Mouse (Mus musculus) hindbrain, embryonic 16.5 days (tissue): ENCODE measurements at regions not wholly inside any gene's neighbourhood (a gene's known extent, or its start where the extent isn't known, plus 50 kb on each side); places are given as distances from the start of the nearest gene placed in this dataset.
A peak's percentile ranks its signal among the peaks of the same experiment; 100 is the strongest.

ENCODE experiments used
- ATAC-seq: fragments of 200-750 bp; cut with Nextera tagmentation; 2 replicates; pipeline ENCODE4 v1.8.0; 2017; ENCODE audit warnings: moderate TSS enrichment, moderate library complexity
- H3K27ac ChIP-seq: fragments of 300-500 bp; sonication (generic); 2 replicates; pipeline ENCODE4 v1.5.1; 2014; ENCODE audit warnings: low read depth, mild to moderate bottlenecking, control low read depth, low read length, moderate library complexity
- H3K27me3 ChIP-seq: fragments of 300-500 bp; sonication (generic); replicated peaks from 2 replicates; pipeline ENCODE4 v1.6.1; 2014; ENCODE audit warnings: low read length; ENCODE audit not compliant: control insufficient read depth, insufficient read depth
- H3K36me3 ChIP-seq: fragments of 300-500 bp; sonication (generic); 2 replicates; pipeline ENCODE4 v1.6.1; 2014; ENCODE audit warnings: mild to moderate bottlenecking, low read length, moderate library complexity, mixed read lengths; ENCODE audit not compliant: control insufficient read depth, insufficient read depth
- H3K4me1 ChIP-seq: fragments of 300-500 bp; sonication (generic); 2 replicates; pipeline ENCODE4 v1.6.1; 2014; ENCODE audit warnings: low read depth, low read length; ENCODE audit not compliant: control insufficient read depth, insufficient read depth
- H3K4me2 ChIP-seq: fragments of 300-500 bp; sonication (generic); 2 replicates; pipeline ENCODE4 v1.6.1; 2014; ENCODE audit warnings: mild to moderate bottlenecking, low read length, control low read depth, moderate library complexity
- H3K4me3 ChIP-seq: fragments of 300-500 bp; sonication (generic); 2 replicates; pipeline ENCODE4 v1.5.1; 2014; ENCODE audit warnings: mild to moderate bottlenecking, low read length, control low read depth, moderate library complexity
- H3K9ac ChIP-seq: fragments of 300-500 bp; sonication (generic); 2 replicates; pipeline ENCODE4 v1.6.1; 2014; ENCODE audit warnings: low read depth, mild to moderate bottlenecking, control low read depth, low read length, moderate library complexity
- H3K9me3 ChIP-seq: fragments of 300-500 bp; sonication (generic); 2 replicates; pipeline ENCODE4 v1.6.1; 2014; ENCODE audit warnings: mild to moderate bottlenecking, low read length, moderate library complexity; ENCODE audit not compliant: control insufficient read depth
- WGBS: fragments of 180-500 bp; shearing (Covaris S2); extraction: QIAGEN DNeasy Blood & Tissue Kit; methylation state at CpG from one replicate; pipeline ENCODE4 v1.1.7; 2014; 5-methylcytosine and 5-hydroxymethylcytosine counted together

GRCm38 (mm10) chr11:48250678-48251317 is 262.0 kb upstream of the Sgcd start:
- Histone ChIP-seq H3K9me3 (peaks cover 3% of the 10 kb centered on the region; the same call in 1 of the 2 replicates), H3K27me3 (no peaks in the 10 kb centered on the region), H3K4me2 (no peak overlapping the region), H3K4me1 (no peaks in the 10 kb centered on the region; the same call in 1 of the 2 replicates), H3K4me3 (no peak overlapping the region), H3K9ac (no peak overlapping the region), H3K36me3 (no peaks in the 10 kb centered on the region), H3K27ac (no peak overlapping the region)
- 27% methylated on average over 4 of the region's 4 CpGs for WGBS
- peak; percentile 61 for ATAC-seq

GRCm38 (mm10) chr11:48249315-48249714 is 260.5 kb upstream of the Sgcd start:
- Histone ChIP-seq H3K27ac (no peak overlapping the region), H3K4me2 (no peak overlapping the region), H3K27me3 (no peaks in the 10 kb centered on the region), H3K9ac (no peak overlapping the region), H3K4me1 (no peaks in the 10 kb centered on the region; the same call in 1 of the 2 replicates), H3K9me3 (peaks cover 3% of the 10 kb centered on the region; the same call in 1 of the 2 replicates), H3K4me3 (no peak overlapping the region), H3K36me3 (no peaks in the 10 kb centered on the region)
- 71% methylated on average over 1 of the region's 1 CpGs for WGBS
- no peak for ATAC-seq

- Histone ChIP-seq H3K9me3 (no peaks in the 10 kb centered on the region), H3K4me2 (no peak overlapping the region), H3K4me3 (no peak overlapping the region), H3K4me1 (no peaks in the 10 kb centered on the region), H3K27ac (no peak overlapping the region), H3K27me3 (no peaks in the 10 kb centered on the region), H3K36me3 (no peaks in the 10 kb centered on the region), H3K9ac (no peak overlapping the region)
- no peak for ATAC-seq
- 59% methylated on average over 4 of the region's 4 CpGs for WGBS
These were observed 232.4 kb upstream of the Sgcd start for GRCm38 (mm10) chr11:48221156-48221555.

- no peak for ATAC-seq
- Histone ChIP-seq H3K27ac (no peak overlapping the region), H3K4me1 (no peaks in the 10 kb centered on the region), H3K4me2 (no peak overlapping the region), H3K9ac (no peak overlapping the region), H3K27me3 (no peaks in the 10 kb centered on the region), H3K4me3 (no peak overlapping the region), H3K36me3 (no peaks in the 10 kb centered on the region), H3K9me3 (no peaks in the 10 kb centered on the region)
- 80% methylated on average over 1 of the region's 1 CpGs for WGBS
These were observed 230.4 kb upstream of the Sgcd start for GRCm38 (mm10) chr11:48219157-48219556.

DNA sequence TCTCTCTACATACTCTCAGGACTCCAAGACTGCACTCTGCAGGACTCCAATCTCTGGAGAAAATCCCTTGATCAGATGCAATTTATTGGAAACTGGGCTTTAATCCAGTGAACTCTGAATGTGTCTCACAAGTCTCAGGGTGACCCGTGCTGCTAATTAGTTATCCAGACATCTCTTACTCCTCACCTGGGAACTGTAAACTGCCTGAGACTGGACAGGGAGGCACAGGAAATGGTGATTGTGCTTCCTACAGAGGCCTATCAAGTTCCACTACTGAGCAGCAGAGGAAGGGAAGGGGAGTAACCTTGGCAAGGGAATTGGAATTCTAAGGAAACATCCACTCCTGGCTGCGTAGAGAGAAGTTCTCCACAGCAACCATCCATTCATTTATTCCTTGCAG is 228.0 kb upstream of the Sgcd start:
- H3K27ac ChIP-seq: no peak overlapping the region
- ATAC-seq: no peak
- no peak overlapping the region for H3K9ac ChIP-seq
- no peaks in the 10 kb centered on the region for H3K4me1 ChIP-seq
- 81% methylated on average over 2 of the region's 2 CpGs for WGBS
- no peak overlapping the region for H3K4me3 ChIP-seq
- no peaks in the 10 kb centered on the region for H3K36me3 ChIP-seq
- no peaks in the 10 kb centered on the region for H3K27me3 ChIP-seq
- H3K9me3 ChIP-seq: no peaks in the 10 kb centered on the region
- H3K4me2 ChIP-seq: no peak overlapping the region

DNA sequence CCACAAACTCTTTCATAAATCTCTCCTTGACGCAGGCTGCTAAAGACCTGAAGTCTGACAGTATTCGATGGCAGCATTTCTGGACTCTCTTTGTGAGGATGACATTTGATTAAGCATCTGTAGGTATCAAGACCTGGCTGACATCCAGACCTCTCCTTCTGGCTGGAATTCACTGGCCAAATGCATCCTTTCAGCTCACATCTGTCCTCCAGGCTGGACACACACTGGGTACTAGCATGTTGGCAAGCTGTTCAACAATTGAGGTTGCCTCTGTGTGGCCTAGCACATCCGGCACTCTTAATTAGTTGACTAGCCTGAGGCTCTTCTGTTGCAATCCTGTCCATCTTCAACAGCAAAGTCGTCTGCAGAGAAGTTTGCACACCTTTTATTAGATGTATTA is 197.8 kb upstream of the Sgcd start:
- Histone ChIP-seq H3K9me3 (no peaks in the 10 kb centered on the region), H3K27ac (no peak overlapping the region), H3K9ac (no peak overlapping the region), H3K4me3 (no peak overlapping the region), H3K27me3 (no peaks in the 10 kb centered on the region), H3K4me1 (no peaks in the 10 kb centered on the region), H3K36me3 (no peaks in the 10 kb centered on the region), H3K4me2 (no peak overlapping the region)
- 57% methylated on average over 4 of the region's 4 CpGs for WGBS
- peak; percentile 67; the same call in 1 of the 2 replicates for ATAC-seq

DNA sequence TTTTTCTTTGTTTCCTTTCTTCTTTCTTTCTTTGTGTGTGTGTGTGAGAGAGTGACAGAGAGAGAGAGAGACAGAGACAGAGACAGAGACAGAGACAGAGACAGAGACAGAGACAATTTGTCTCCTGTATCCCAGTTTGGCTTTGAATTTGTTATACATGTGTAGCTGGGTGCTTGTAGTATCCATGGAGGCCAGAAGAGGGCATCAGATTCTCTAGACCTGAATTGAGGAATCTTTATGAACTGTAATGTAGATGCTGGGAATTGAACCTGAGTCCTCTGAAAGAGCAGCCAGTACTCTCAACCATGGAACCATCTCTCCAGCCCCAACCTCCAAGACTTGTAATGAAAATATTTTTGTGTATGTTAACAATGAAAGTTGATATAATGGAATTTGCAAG is 190.2 kb upstream of the Sgcd start:
- Histone ChIP-seq H3K36me3 (no peaks in the 10 kb centered on the region), H3K4me2 (no peak overlapping the region), H3K9ac (no peak overlapping the region), H3K27ac (no peak overlapping the region), H3K4me3 (no peak overlapping the region), H3K4me1 (no peaks in the 10 kb centered on the region), H3K27me3 (no peaks in the 10 kb centered on the region), H3K9me3 (no peaks in the 10 kb centered on the region)
- ATAC-seq: no peak

GRCm38 (mm10) chr11:48178174-48178573 is 189.4 kb upstream of the Sgcd start:
- 43% methylated on average over 3 of the region's 3 CpGs for WGBS

GRCm38 (mm10) chr11:48176451-48176850 is 187.7 kb upstream of the Sgcd start:
- Histone ChIP-seq H3K4me2 (no peak overlapping the region), H3K4me3 (no peak overlapping the region), H3K27ac (no peak overlapping the region), H3K27me3 (no peaks in the 10 kb centered on the region), H3K36me3 (no peaks in the 10 kb centered on the region), H3K9ac (no peak overlapping the region), H3K9me3 (no peaks in the 10 kb centered on the region), H3K4me1 (no peaks in the 10 kb centered on the region)
- ATAC-seq: no peak
- 73% methylated on average over 4 of the region's 4 CpGs for WGBS

More at GRCm38 (mm10) chr11:48178174-48178573, 189.4 kb upstream of the Sgcd start:
- no peaks in the 10 kb centered on the region for H3K9me3 ChIP-seq
- no peaks in the 10 kb centered on the region for H3K4me1 ChIP-seq
- H3K27ac ChIP-seq: no peak overlapping the region
- H3K9ac ChIP-seq: no peak overlapping the region
- no peaks in the 10 kb centered on the region for H3K27me3 ChIP-seq
- no peak overlapping the region for H3K4me3 ChIP-seq
- no peaks in the 10 kb centered on the region for H3K36me3 ChIP-seq
- H3K4me2 ChIP-seq: no peak overlapping the region
- ATAC-seq: no peak

DNA sequence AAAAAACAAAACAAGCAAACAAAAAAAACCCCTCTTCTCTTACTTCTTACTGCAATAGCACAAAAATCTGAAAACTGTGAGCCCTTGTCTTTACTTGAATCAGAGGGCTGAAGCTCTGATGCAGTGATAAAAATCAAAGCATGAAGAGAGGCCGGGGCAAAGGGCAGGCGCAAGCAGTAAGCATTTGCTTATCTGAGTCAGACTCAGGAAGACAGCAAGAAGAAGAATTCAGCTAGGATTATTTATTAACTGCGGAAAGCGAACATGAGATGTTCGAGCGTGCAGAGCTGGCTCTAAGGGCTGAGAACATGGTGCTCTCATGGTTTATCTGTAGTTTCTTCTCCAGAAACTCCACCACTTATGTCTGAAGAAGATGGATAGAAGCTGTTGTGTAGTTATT is 163.4 kb upstream of the Sgcd start:
- H3K27me3 ChIP-seq: no peaks in the 10 kb centered on the region
- no peak overlapping the region for H3K4me3 ChIP-seq
- H3K4me1 ChIP-seq: no peaks in the 10 kb centered on the region
- H3K27ac ChIP-seq: no peak overlapping the region
- WGBS: 82% methylated on average over 6 of the region's 6 CpGs
- no peak for ATAC-seq
- no peaks in the 10 kb centered on the region for H3K9me3 ChIP-seq
- no peaks in the 10 kb centered on the region for H3K36me3 ChIP-seq
- no peak overlapping the region for H3K9ac ChIP-seq
- no peak overlapping the region for H3K4me2 ChIP-seq
